Mouse (Mus musculus) brown adipose tissue, adult 24 weeks (tissue): ENCODE measurements around the gene Dgcr8. TPM values are rescaled to one million over a fixed set of nuclear protein-coding genes. Genes with fewer than 3 reads are reported as not detected.

Source experiments
- H3K27ac ChIP-seq: fragments of 200-500 bp; replicated peaks from 2 replicates; pipeline ENCODE4 v1.5.1; 2012; ENCODE audit warnings: low read depth, mild to moderate bottlenecking, low read length
- H3K4me1 ChIP-seq: fragments of 200-500 bp; 2 replicates; pipeline ENCODE4 v1.6.1; 2012; ENCODE audit warnings: low read length, mixed read lengths; ENCODE audit not compliant: control insufficient read depth, insufficient read depth, insufficient read length
- H3K4me3 ChIP-seq: fragments of 200-500 bp; 2 replicates; pipeline ENCODE4 v1.5.1; 2012; ENCODE audit warnings: low read depth, mild to moderate bottlenecking, low read length, moderate library complexity; ENCODE audit not compliant: insufficient read depth
- polyA plus RNA-seq: library from polyadenylated mRNA; stranded (reverse); fragments of >200 nt; gene quantifications from 2 replicates; pipeline ENCODE4 v1.2.4, GENCODE M21; 2012; ENCODE audit not compliant: missing spikeins, insufficient read depth, insufficient read length

Dgcr8 gene
- polyA plus RNA-seq, 1 experiment = 4.8 TPM

- Histone ChIP-seq H3K4me1 (no peaks in the 10 kb centered on the region), H3K27ac (no peak overlapping the region), H3K4me3 (no peak overlapping the region)
These were observed 20.9 kb downstream of the Dgcr8 start for GRCm38 (mm10) chr16:18268182-18268581.

DNA sequence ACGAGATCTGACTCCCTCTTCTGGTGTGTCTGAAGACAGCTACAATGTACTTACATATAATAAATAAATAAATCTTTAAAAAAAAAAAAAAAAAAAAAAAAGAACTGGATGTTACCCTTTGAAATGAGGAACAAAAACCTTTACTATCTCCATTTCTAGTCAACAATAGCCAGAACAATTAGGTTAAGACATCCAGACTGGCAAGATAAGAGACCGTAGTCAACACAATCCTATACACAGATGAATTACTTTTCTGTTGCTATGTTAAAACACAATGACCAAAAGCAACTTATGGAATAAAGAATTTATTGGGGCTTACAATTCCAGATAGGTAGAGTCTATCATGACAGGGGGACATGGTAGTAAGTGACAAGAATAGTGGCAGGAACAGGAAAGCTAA, 24.0 kb downstream of the Dgcr8 start:
- H3K4me3 ChIP-seq = no peak overlapping the region
- no peaks in the 10 kb centered on the region for H3K4me1 ChIP-seq
- H3K27ac ChIP-seq = no peak overlapping the region

GRCm38 (mm10) chr16:18258221-18258620, 30.8 kb downstream of the Dgcr8 start, which contains the start of gene Gm49776:
Gene Gm49776 (minus strand): TSS chr16:18258321.
- H3K4me1 ChIP-seq = no peaks in the 10 kb centered on the region
- H3K4me3 ChIP-seq = no peak within 1 kb of the TSS
- no peak within 1 kb of the TSS for H3K27ac ChIP-seq

DNA sequence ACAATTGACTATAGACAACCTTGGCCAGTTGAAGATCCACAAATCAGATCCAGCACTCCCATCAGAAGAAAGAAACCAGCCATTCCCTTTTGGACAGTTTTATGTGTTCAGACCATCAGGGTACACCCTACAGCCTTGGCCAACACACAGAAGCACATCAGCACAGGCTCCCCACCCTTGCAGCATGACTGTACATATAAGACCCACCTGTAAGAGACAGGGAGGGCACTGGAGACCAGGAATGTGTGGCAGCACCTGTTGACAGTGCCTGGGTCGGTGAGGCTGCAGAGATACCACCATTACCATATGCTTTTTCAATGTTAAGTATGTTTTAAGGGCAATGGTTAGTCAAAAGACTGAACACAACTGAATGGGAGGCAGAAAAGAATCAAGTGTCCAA, 35.2 kb downstream of the Dgcr8 start:
- Histone ChIP-seq H3K27ac (no peak overlapping the region), H3K4me3 (no peak overlapping the region), H3K4me1 (peaks cover 5% of the 10 kb centered on the region)

DNA sequence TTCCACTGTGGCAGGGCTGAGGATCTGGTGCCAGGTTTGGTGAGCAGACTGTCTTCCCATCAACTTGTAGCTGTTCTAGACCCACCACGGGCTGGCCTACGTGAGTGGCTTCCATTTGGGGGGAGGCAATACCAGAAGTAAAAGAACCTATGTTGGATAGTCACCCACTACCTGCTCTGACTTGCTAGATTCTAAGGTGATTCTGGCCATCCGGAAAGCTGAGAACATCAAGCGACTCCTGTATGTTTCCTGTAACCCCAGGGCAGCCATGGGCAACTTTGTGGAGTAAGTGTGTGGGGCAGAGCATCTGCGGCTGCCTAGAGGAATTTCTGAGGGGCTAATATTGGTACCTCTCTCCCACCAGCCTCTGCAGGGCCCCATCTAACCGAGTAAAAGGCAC, 36.3 kb downstream of the Dgcr8 start:
- no peak overlapping the region for H3K27ac ChIP-seq
- peaks cover 5% of the 10 kb centered on the region for H3K4me1 ChIP-seq
- H3K4me3 ChIP-seq = no peak overlapping the region

- H3K4me1 ChIP-seq = peaks cover 7% of the 10 kb centered on the region
- no peak overlapping the region for H3K4me3 ChIP-seq
- no peak overlapping the region for H3K27ac ChIP-seq
These were observed 37.9 kb downstream of the Dgcr8 start for GRCm38 (mm10) chr16:18250828-18251790.

GRCm38 (mm10) chr16:18250231-18250630, 38.8 kb downstream of the Dgcr8 start:
- H3K4me3 ChIP-seq = no peak overlapping the region
- H3K4me1 ChIP-seq = peaks cover 7% of the 10 kb centered on the region

DNA sequence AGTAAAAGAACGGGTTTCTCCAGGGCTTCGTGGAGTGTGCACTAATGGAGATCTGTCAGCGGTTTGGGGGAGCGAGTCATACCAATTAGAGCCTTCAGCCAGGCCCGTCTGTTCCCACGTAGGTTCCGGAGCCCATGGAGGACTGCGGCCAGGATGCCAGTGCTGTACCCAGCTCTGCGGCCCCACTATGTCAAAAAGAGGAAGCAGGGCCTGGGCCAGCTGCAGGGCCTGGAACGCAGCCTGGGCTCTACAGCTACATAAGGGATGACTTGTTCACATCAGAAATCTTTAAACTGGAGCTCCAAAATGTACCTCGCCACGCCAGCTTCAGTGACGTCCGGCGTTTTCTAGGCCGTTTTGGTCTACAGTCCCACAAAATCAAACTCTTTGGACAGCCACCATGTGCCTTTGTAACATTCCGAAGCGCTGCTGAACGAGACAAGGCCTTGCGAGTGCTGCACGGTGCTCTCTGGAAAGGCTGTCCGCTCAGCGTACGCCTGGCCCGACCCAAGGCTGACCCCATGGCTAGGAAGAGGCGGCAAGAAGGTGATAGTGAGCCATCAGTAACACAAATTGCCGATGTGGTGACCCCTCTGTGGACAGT, 39.6 kb downstream of the Dgcr8 start:
- Histone ChIP-seq H3K4me3 (peak overlapping the region; percentile 98), H3K4me1 (peaks cover 7% of the 10 kb centered on the region), H3K27ac (peak overlapping the region; percentile 93)

More at GRCm38 (mm10) chr16:18250231-18250630, 38.8 kb downstream of the Dgcr8 start:
- no peak overlapping the region for H3K27ac ChIP-seq

GRCm38 (mm10) chr16:18248433-18249363, 40.3 kb downstream of the Dgcr8 start, which contains the start of the genes Trmt2a and Ranbp1:
Gene Trmt2a (plus strand): TSS chr16:18248679.
Gene Ranbp1 (minus strand): TSS chr16:18248732.
- H3K4me3 ChIP-seq = peak within 1 kb of the TSS; percentile 98
- peak within 1 kb of the TSS; percentile 93 for H3K27ac ChIP-seq
- peaks cover 7% of the 10 kb centered on the region for H3K4me1 ChIP-seq

GRCm38 (mm10) chr16:18247521-18248399, 41.3 kb downstream of the Dgcr8 start:
- H3K4me3 ChIP-seq = peak overlapping the region; percentile 82
- H3K27ac ChIP-seq = peak overlapping the region; percentile 16; the same call in 1 of the 2 replicates
- peaks cover 7% of the 10 kb centered on the region for H3K4me1 ChIP-seq

DNA sequence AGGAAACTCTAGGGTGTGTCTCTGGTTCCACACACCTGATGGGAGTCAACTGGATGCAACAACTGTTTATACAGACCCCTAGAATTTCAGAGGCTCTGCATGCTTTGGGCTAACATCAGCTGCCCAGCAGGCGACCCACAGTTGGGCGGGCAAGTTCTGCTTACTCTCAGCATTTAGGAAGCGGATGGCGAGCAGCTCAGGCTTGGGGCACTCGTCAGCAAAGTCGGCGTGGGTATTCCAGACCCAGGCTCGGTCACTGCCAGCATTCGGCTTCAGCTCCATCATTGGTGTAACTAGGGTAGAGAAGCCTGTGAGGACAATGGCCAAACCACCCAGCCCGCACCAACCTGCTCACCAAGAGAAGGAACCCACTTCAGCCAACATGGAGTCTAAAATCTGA, 47.5 kb downstream of the Dgcr8 start:
- Histone ChIP-seq H3K27ac (no peak overlapping the region), H3K4me1 (no peaks in the 10 kb centered on the region), H3K4me3 (no peak overlapping the region)

DNA sequence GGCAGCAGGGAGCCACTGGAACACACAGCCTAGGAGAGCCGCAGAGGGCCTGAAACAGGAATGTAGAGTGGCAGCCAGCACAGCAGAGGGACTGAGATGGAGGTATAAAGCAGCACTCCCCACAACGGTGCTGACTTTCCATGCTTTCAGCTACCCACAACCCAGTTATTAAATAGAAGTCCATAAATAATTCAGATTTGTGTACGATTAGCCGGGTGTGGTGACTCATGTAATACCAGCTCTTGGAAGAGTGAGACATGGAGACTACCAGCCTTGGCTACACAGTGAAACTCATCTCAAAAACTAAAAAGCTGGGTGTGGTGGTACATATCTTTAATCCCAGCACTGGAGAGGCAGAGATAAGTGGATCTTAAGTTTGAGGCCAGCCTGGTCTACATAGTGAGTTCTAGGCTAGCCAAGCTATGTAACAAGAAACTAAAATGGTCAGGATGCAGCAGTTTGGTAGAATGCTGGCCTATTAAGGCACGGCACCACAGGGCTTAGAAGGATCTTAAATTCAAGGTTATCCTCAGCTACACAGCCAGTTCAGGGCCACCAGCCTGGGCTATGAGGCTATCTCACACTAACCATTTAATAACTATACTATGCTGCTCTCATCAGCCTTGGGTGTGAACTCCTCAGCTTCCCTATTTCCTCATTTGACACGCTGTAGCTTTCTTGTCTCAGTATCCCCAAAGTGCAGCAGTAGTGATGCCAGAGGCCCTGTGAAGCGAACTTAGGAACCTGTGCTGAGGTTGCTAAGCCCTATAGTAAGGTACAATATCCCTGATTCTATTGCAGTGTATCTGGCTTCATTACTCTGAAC, 52.2 kb downstream of the Dgcr8 start:
- H3K4me3 ChIP-seq = no peak overlapping the region
- peaks cover 10% of the 10 kb centered on the region for H3K4me1 ChIP-seq
- H3K27ac ChIP-seq = no peak overlapping the region

DNA sequence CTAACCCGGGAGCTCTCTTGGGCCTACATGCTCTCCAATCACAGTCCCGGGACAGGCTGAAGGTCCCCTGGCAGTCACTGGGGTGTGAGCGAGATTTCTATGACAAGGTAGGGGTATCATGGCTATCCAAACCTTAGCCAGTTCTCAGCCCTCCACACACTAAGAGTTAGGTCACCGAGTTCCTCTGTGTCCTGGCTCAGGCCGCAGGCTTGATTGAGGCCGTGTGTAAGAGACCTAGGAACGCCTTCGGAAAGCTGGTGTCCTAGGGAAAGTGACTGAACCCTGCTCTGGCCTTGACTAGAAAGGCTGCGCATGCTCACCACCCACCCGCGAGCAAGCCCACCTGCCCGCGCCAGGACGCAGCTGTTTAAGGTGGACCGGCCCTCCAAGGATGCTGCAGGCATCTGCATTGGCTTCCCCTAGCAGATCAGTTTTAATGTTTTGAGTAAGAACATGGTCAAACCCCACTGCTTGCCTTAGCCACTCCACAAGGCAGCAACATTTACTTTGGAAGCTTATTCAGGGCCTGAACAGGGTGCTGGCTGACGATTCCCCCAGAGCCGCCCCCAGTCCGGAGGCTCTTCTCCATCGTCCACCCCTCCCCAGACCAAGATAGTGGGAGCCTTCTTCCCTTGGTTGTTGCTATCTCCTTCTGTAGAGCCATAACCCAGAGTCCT, 53.5 kb downstream of the Dgcr8 start:
- Histone ChIP-seq H3K4me3 (peak overlapping the region; percentile 78), H3K27ac (peak overlapping the region; percentile 78), H3K4me1 (peaks cover 17% of the 10 kb centered on the region)
